Comparison of ENCODE assay signal across 8 mouse cellular contexts in the genomic region with DNA sequence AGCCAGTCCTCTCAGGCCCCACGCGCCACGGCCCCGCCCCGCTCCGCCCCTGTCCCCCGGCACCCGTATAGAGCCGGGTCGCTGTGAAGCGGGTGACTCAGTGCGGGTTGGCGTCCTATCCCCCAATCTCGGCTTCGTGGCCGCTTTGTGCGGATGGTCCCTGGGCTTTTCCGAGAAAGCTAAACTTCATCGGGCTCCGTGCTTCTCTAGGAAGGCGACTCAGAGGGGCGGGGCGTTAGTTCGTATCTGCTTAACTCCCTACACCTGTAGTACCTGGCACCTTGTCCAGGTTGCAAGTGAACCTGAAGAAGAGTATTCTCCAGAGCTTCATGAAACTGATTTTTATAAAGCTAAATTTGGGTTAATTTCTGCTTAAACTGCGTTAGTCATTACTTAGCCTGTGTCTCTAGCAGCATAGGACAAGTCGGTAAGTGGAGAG. TPM values are rescaled to one million over a fixed set of nuclear protein-coding genes. Genes with fewer than 3 reads are reported as not detected.
DNase-seq lines count a peak whose midpoint lies in the region; ATAC-seq and TF ChIP-seq lines count a peak whose summit lies in the region.

No protein-coding gene starts in this region.

- H3K36me3 ChIP-seq in embryonic facial prominence, embryonic 11.5 days (replicated peaks; ENCODE audit: control insufficient read depth, insufficient read depth, low read depth, low read length) = no peaks in the 10 kb centered on the region
- no peaks in the 10 kb centered on the region for H3K36me3 ChIP-seq in hindbrain, postnatal 0 days (ENCODE audit: insufficient read depth, low read length)
- H3K36me3 ChIP-seq in midbrain, postnatal 0 days (ENCODE audit: insufficient read depth, low read length) = no peaks in the 10 kb centered on the region

- peak overlapping the region; percentile 97 for H3K4me3 ChIP-seq in layer of hippocampus, adult 2 months
- H3K4me3 ChIP-seq in embryonic facial prominence, embryonic 11.5 days (ENCODE audit: low read depth, low read length) = peak overlapping the region; percentile 79
- H3K4me3 ChIP-seq in hindbrain, postnatal 0 days (ENCODE audit: low read length) = peak overlapping the region; percentile 97
- H3K4me3 ChIP-seq in midbrain, postnatal 0 days (ENCODE audit: low read depth, low read length) = peak overlapping the region; percentile 87

- no peaks in the 10 kb centered on the region for H3K27me3 ChIP-seq in embryonic facial prominence, embryonic 11.5 days (ENCODE audit: control insufficient read depth, insufficient read depth, low read length)
- no peaks in the 10 kb centered on the region for H3K27me3 ChIP-seq in hindbrain, postnatal 0 days (ENCODE audit: insufficient read depth, low read length)
- H3K27me3 ChIP-seq in midbrain, postnatal 0 days (ENCODE audit: insufficient read depth, low read length) = no peaks in the 10 kb centered on the region

- 1% methylated on average over 25 of the region's 26 CpGs for WGBS in embryonic facial prominence, embryonic 11.5 days
- WGBS in hindbrain, postnatal 0 days = 3% methylated on average over 26 of the region's 26 CpGs
- WGBS in midbrain, postnatal 0 days = 2% methylated on average over 26 of the region's 26 CpGs

- no peaks in the 10 kb centered on the region for H3K4me1 ChIP-seq in embryonic facial prominence, embryonic 11.5 days (ENCODE audit: control insufficient read depth, insufficient read depth, low read length)
- H3K4me1 ChIP-seq in hindbrain, postnatal 0 days (ENCODE audit: insufficient read depth, low read length) = peaks cover 21% of the 10 kb centered on the region
- H3K4me1 ChIP-seq in midbrain, postnatal 0 days (ENCODE audit: insufficient read depth, low read length) = peaks cover 9% of the 10 kb centered on the region; the same call in 1 of the 2 replicates

- H3K9me3 ChIP-seq in embryonic facial prominence, embryonic 11.5 days (replicated peaks; ENCODE audit: control insufficient read depth, low read length) = no peaks in the 10 kb centered on the region
- H3K9me3 ChIP-seq in hindbrain, postnatal 0 days (ENCODE audit: low read length) = no peaks in the 10 kb centered on the region
- H3K9me3 ChIP-seq in midbrain, postnatal 0 days (ENCODE audit: low read length) = no peaks in the 10 kb centered on the region

- DNase-seq in layer of hippocampus, adult 2 months (ENCODE audit: low spot score in 2 of 2) = no peak
- DNase-seq in layer of hippocampus, adult 11-12 months (ENCODE audit: low spot score) = no peak
- DNase-seq in embryonic facial prominence, embryonic 11.5 days (ENCODE audit: low spot score) = no peak
- DNase-seq in hindbrain, postnatal 0 days (ENCODE audit: low spot score) = no peak
- DNase-seq in midbrain, postnatal 0 days (ENCODE audit: low spot score) = no peak
- no peak for DNase-seq in adrenal gland, postnatal 10 days
- DNase-seq in right cerebral cortex, postnatal 14 days = no peak
- DNase-seq in spleen, postnatal 10 days (ENCODE audit: low spot score in 2 of 2) = no peak

- H3K4me2 ChIP-seq in embryonic facial prominence, embryonic 11.5 days (ENCODE audit: low read depth, low read length) = peak overlapping the region; percentile 35
- H3K4me2 ChIP-seq in hindbrain, postnatal 0 days (ENCODE audit: low read depth, low read length) = peak overlapping the region; percentile 84
- peak overlapping the region; percentile 91 for H3K4me2 ChIP-seq in midbrain, postnatal 0 days (ENCODE audit: low read depth, low read length, poor library complexity, severe bottlenecking)

- H3K27ac ChIP-seq in layer of hippocampus, adult 2 months = peak overlapping the region; percentile 43; the same call in 1 of the 2 replicates
- H3K27ac ChIP-seq in embryonic facial prominence, embryonic 11.5 days (replicated peaks; ENCODE audit: low read depth, low read length) = no peak overlapping the region
- H3K27ac ChIP-seq in hindbrain, postnatal 0 days = peak overlapping the region; percentile 69; the same call in 1 of the 2 replicates
- no peak overlapping the region for H3K27ac ChIP-seq in midbrain, postnatal 0 days (ENCODE audit: low read depth, low read length)

- no peak overlapping the region for H3K9ac ChIP-seq in embryonic facial prominence, embryonic 11.5 days (replicated peaks; ENCODE audit: low read length)
- H3K9ac ChIP-seq in hindbrain, postnatal 0 days (replicated peaks; ENCODE audit: low read length) = peak overlapping the region; percentile 47
- H3K9ac ChIP-seq in midbrain, postnatal 0 days (replicated peaks; ENCODE audit: low read length, poor library complexity, severe bottlenecking) = 0 out of 2 replicates have a peak overlapping the region, but pooled peaks have one; percentile 29

- no peak for TF ChIP-seq CTCF in layer of hippocampus, adult 2 months (conservative IDR thresholded peaks at IDR 0.05)
- TF ChIP-seq CTCF in hindbrain, postnatal 0 days (IDR thresholded peaks at IDR 0.05; ENCODE audit: low read depth) = no peak
- no peak for TF ChIP-seq CTCF in midbrain, postnatal 0 days (IDR thresholded peaks at IDR 0.05)

- peak; percentile 97 for ATAC-seq in embryonic facial prominence, embryonic 11.5 days (replicated peaks; ENCODE audit: insufficient number of reproducible peaks, low FRiP score, low TSS enrichment, low read depth)
- no peak for ATAC-seq in hindbrain, postnatal 0 days
- no peak for ATAC-seq in midbrain, postnatal 0 days (ENCODE audit: low FRiP score)

RNA-seq across cellular contexts. Expression of gene Ankrd50, which starts 0.5 kb away (rescaled TPM):
- total RNA-seq in layer of hippocampus, adult 2 months (2021) = 10 to 100 TPM; 42.3 to 52.6 TPM
- 20.1 and 20.4 TPM in 2 replicates for polyA plus RNA-seq in embryonic facial prominence, embryonic 11.5 days (2014; fragmentation: Nextera tagmentation; extraction: Ambion mirVana)
- 65.3 and 70.6 TPM in 2 replicates for total RNA-seq in hindbrain, postnatal 0 days (2014; rRNA removed)
- polyA plus RNA-seq in hindbrain, postnatal 0 days (2015; fragmentation: Nextera tagmentation; extraction: Ambion mirVana) = 13.6 and 15.0 TPM in 2 replicates
- 72.7 and 74.1 TPM in 2 replicates for total RNA-seq in midbrain, postnatal 0 days (2014; rRNA removed)
- polyA plus RNA-seq in midbrain, postnatal 0 days (2015; fragmentation: Nextera tagmentation; extraction: Ambion mirVana) = 12.2 and 14.9 TPM in 2 replicates
- 10 to 100 TPM; 41.4 to 47.5 TPM for total RNA-seq in adrenal gland, postnatal 10 days (2021)

Comparison
In these comparisons a context has a peak if more than half of its experiments do, and no peak if none do; other contexts are left out.
1. H3K27ac ChIP-seq: peak in layer of hippocampus, adult 2 months (single experiment) and hindbrain, postnatal 0 days (single experiment); none in embryonic facial prominence, embryonic 11.5 days (single experiment) and midbrain, postnatal 0 days (single experiment).
2. H3K4me2 ChIP-seq: peak in every context shown above with its lines; median percentile 91 in midbrain, postnatal 0 days; 84 in hindbrain, postnatal 0 days; 35 in embryonic facial prominence, embryonic 11.5 days.
3. Peak in every context shown above with its lines, with median percentiles within 50 percentile points of each other: H3K4me3 ChIP-seq.